Mouse (Mus musculus) embryonic facial prominence, embryonic 14.5 days (tissue): ENCODE measurements around the gene Mrps15. TPM values are rescaled to one million over a fixed set of nuclear protein-coding genes. Genes with fewer than 3 reads are reported as not detected.

Experiments used
- ATAC-seq: fragments of 200-750 bp; cut with Nextera tagmentation; 2 replicates; pipeline ENCODE4 v1.8.0; 2017; ENCODE audit warnings: low read depth, moderate number of reproducible peaks, moderate TSS enrichment
- DNase-seq: peaks from one replicate; pipeline ENCODE4 v3.0.0-alpha.2; 2015; ENCODE audit warnings: low spot score
- H3K27ac ChIP-seq: fragments of 300-500 bp; sonication (generic); replicated peaks from 2 replicates; pipeline ENCODE4 v1.5.1; 2014; ENCODE audit warnings: low read depth, mild to moderate bottlenecking, low read length, moderate library complexity
- H3K27me3 ChIP-seq: fragments of 300-500 bp; sonication (generic); replicated peaks from 2 replicates; pipeline ENCODE4 v1.6.1; 2014; ENCODE audit warnings: low read length; ENCODE audit not compliant: control insufficient read depth, insufficient read depth
- H3K36me3 ChIP-seq: fragments of 300-500 bp; sonication (generic); 2 replicates; pipeline ENCODE4 v1.6.1; 2014; ENCODE audit warnings: low read length, mixed read lengths; ENCODE audit not compliant: control insufficient read depth, insufficient read depth
- H3K4me1 ChIP-seq: fragments of 300-500 bp; sonication (generic); 2 replicates; pipeline ENCODE4 v1.6.1; 2014; ENCODE audit warnings: antibody characterized with exemption, low read length; ENCODE audit not compliant: control insufficient read depth, insufficient read depth
- H3K4me2 ChIP-seq: fragments of 300-500 bp; sonication (generic); 2 replicates; pipeline ENCODE4 v1.6.1; 2014; ENCODE audit warnings: low read depth, mild to moderate bottlenecking, low read length, moderate library complexity, mixed read lengths
- H3K4me3 ChIP-seq: fragments of 300-500 bp; sonication (generic); 2 replicates; pipeline ENCODE4 v1.5.1; 2014; ENCODE audit warnings: low read depth, mild to moderate bottlenecking, low read length
- H3K9ac ChIP-seq: fragments of 300-500 bp; sonication (generic); 2 replicates; pipeline ENCODE4 v1.6.1; 2014; ENCODE audit warnings: low read depth, mild to moderate bottlenecking, low read length, moderate library complexity, mixed read lengths
- H3K9me3 ChIP-seq: fragments of 300-500 bp; sonication (generic); 2 replicates; pipeline ENCODE4 v1.6.1; 2016; ENCODE audit warnings: low read length; ENCODE audit not compliant: control insufficient read depth
- WGBS: fragments of 180-500 bp; shearing (Covaris S2); extraction: QIAGEN DNeasy Blood & Tissue Kit; methylation state at CpG from one replicate; pipeline ENCODE4 v1.1.7; 2014; 5-methylcytosine and 5-hydroxymethylcytosine counted together
- polyA plus RNA-seq: library from polyadenylated mRNA; unstranded; fragments of >200 nt; fragmentation: Nextera tagmentation; extraction: Ambion mirVana; gene quantifications from 2 replicates; pipeline ENCODE4 v1.2.1, GENCODE M21; 2014

The Mrps15 gene
- polyA plus RNA-seq, 1 experiment from 2014 or later: 128 TPM

DNA sequence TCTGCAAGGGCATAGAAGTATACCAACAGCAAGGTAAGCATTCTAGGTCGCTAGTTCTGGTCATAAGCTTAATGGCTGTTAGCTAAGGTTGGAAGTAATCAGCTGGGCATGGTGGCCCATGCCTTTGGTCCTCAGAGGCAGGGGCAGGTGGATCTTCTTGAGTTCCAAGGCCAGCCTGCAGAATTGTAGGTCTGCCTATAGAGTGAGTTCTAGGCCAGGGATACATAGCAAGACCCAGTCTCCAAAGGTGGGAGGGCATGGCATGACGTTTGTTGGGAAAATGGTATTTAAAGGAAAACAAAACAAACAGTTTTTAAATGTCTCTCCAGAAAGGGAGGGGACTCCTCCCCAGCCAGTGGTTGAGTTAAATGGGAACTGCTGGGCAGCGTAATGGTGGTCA, 54.0 kb downstream of the Mrps15 start:
- Histone ChIP-seq H3K36me3 (peaks cover 5% of the 10 kb centered on the region; the same call in 1 of the 2 replicates), H3K27me3 (no peaks in the 10 kb centered on the region), H3K4me1 (peaks cover 28% of the 10 kb centered on the region), H3K27ac (no peak overlapping the region), H3K4me3 (no peak overlapping the region), H3K9me3 (no peaks in the 10 kb centered on the region), H3K4me2 (no peak overlapping the region), H3K9ac (no peak overlapping the region)
- 92% methylated on average over 3 of the region's 3 CpGs for WGBS
- ATAC-seq: no peak
- no peak for DNase-seq

GRCm38 (mm10) chr4:126102061-126102841, 55.5 kb downstream of the Mrps15 start:
- WGBS: 45% methylated on average over 7 of the region's 7 CpGs
- Histone ChIP-seq H3K27ac (peak overlapping the region; percentile 90), H3K36me3 (peaks cover 5% of the 10 kb centered on the region; the same call in 1 of the 2 replicates), H3K4me1 (peaks cover 25% of the 10 kb centered on the region), H3K27me3 (no peaks in the 10 kb centered on the region), H3K9me3 (no peaks in the 10 kb centered on the region), H3K4me3 (no peak overlapping the region), H3K4me2 (peak overlapping the region; percentile 98), H3K9ac (peak overlapping the region; percentile 58; the same call in 1 of the 2 replicates)
- ATAC-seq: no peak
- no peak for DNase-seq

DNA sequence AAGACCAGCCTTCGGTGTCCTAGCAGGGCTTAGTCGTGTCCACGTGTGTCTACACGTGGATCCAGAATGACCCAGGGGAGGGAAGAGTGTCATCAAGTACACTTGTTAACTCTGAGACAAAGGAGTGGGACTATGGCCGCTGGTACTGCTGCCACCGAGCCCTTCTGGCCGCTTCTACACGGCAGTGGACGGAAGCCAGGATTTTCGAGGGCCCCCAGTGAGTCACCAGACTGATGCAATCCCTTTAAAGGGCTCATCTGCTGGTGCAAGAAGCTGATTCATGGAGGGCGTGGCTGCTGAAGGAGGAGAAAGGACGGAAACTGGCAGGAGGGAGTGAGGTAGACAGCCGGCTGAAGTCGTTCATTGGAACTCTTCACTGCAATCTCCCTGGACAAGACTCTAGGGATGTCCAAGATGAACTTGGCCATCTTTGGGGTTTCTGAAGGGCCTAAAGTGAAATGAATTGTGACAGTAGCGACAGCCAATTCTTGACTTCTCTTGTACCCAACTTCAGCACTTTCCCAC, 56.4 kb downstream of the Mrps15 start:
- Histone ChIP-seq H3K4me2 (peak overlapping the region; percentile 98), H3K36me3 (peaks cover 5% of the 10 kb centered on the region; the same call in 1 of the 2 replicates), H3K9ac (peak overlapping the region; percentile 58), H3K4me3 (peak overlapping the region; percentile 94), H3K4me1 (peaks cover 24% of the 10 kb centered on the region), H3K27ac (peak overlapping the region; percentile 90), H3K27me3 (no peaks in the 10 kb centered on the region), H3K9me3 (no peaks in the 10 kb centered on the region)
- ATAC-seq (peak; percentile 60), DNase-seq (peak; percentile 91)
- WGBS: 2% methylated on average over 15 of the region's 15 CpGs

DNA sequence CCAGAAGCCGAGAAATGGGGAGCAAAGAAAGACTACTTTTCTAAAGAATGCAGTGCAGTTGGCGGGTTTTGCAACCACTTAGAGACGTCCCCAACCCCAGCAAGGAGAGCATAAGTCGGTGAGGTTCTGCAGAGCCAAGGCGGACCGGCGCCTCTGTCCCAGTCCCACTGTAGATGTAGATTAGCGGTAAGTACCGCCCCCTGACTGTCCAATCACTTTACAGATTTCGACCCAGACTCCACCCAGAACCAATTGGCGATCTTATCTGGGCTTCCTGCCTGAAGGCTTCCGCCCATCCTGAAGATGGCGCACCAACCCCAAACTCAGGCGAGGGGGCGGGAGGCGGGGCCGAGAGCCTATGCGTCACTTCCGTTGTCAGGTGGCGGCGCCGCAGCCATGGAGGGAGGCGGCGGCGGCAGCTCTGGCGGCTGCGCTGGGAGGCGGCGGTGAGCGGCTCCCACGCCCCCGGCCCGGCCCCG, 56.9 kb downstream of the Mrps15 start, which contains the start of gene Stk40:
Gene Stk40, plus strand, starts transcription at position 368 of the 479 bp plus-strand sequence.
- WGBS: 0% methylated on average over 19 of the region's 34 CpGs
- Histone ChIP-seq H3K4me1 (peaks cover 24% of the 10 kb centered on the region), H3K4me2 (peak within 1 kb of the TSS; percentile 98), H3K9ac (peak within 1 kb of the TSS; percentile 84), H3K36me3 (no peaks in the 10 kb centered on the region), H3K9me3 (no peaks in the 10 kb centered on the region), H3K4me3 (peak within 1 kb of the TSS; percentile 94), H3K27me3 (no peaks in the 10 kb centered on the region), H3K27ac (peak within 1 kb of the TSS; percentile 90)
- DNase-seq (peak; percentile 99), ATAC-seq (peak; percentile 97)

DNA sequence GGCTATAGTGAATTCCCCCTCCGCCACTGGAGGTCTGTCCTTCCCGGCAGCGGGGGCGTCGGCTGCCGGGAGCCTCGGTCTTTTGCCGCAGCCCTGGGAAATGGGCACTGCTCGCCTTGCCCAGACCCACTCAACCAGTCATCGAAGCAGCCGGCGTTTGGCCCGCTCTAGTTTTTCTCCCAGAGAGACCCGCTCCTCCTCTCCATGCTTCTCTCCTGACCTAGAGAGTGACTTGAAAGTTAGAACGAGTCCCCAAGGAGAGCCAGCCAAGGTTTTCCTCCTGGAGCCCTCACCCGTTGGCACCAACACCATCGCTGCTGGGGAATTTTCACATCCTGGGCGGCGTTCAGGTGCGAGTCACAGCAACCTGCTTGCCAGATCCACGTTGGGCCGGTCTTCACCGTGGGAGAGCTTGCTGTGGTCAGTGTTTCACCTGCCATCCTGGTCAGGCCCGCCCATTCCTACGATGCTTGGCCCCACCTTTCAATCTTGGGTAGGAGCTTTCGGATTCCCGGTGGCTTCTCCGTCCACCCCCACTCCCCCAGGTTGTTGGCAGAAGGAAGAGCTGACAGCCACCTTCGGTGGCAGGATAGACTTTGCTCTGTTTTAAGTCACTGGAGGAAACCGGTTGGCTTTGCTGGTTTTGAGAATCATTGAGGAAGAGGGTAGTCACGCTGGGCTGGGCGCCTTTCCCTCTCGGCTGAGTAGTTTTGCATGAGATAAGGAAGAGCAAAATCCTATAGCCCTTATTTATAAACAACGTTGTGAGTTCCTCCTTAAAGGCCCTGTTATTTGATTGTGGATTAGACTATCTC, 57.7 kb downstream of the Mrps15 start:
- Histone ChIP-seq H3K27ac (no peak overlapping the region; the same call in 1 of the 2 replicates), H3K4me2 (peak overlapping the region; percentile 98), H3K9me3 (no peaks in the 10 kb centered on the region), H3K4me1 (peaks cover 31% of the 10 kb centered on the region), H3K4me3 (peak overlapping the region; percentile 94), H3K27me3 (no peaks in the 10 kb centered on the region), H3K36me3 (no peaks in the 10 kb centered on the region), H3K9ac (peak overlapping the region; percentile 84)
- WGBS: 3% methylated on average over 29 of the region's 34 CpGs
- DNase-seq: no peak
- peak; percentile 19 for ATAC-seq

Other genes starting within 250 kb of the Mrps15 start
- 0.51 and 0.85 TPM in 2 replicates for gene Csf3r, start 22.4 kb upstream of the Mrps15 start, polyA plus RNA-seq
- 13.7 and 17.5 TPM in 2 replicates for gene Oscp1, start 11.6 kb downstream of the Mrps15 start, polyA plus RNA-seq
- gene Lsm10, start 49.7 kb downstream of the Mrps15 start, polyA plus RNA-seq: 52.0 and 54.1 TPM in 2 replicates
- 26.8 and 32.1 TPM in 2 replicates for gene Stk40, start 57.0 kb downstream of the Mrps15 start, polyA plus RNA-seq
- gene Eva1b, start 100.8 kb downstream of the Mrps15 start, polyA plus RNA-seq: 78.9 and 81.7 TPM in 2 replicates
- gene Sh3d21, start 116.6 kb downstream of the Mrps15 start, polyA plus RNA-seq: 7.8 and 7.9 TPM in 2 replicates
- gene Thrap3, start 155.8 kb downstream of the Mrps15 start, polyA plus RNA-seq: 185 and 198 TPM in 2 replicates
- 62.4 and 64.2 TPM in 2 replicates for gene Map7d1, start 209.4 kb downstream of the Mrps15 start, polyA plus RNA-seq
- 32.9 and 33.0 TPM in 2 replicates for gene Trappc3, start 215.4 kb downstream of the Mrps15 start, polyA plus RNA-seq
- 78.9 and 83.0 TPM in 2 replicates for gene Col8a2, start 239.9 kb downstream of the Mrps15 start, polyA plus RNA-seq